Mouse (Mus musculus) embryonic facial prominence, embryonic 10.5 days (tissue): Measurements from ENCODE around the gene Necab3. TPM values are rescaled to one million over a fixed set of nuclear protein-coding genes. Genes with fewer than 3 reads are reported as not detected.

Source experiments
- DNase-seq: peaks from one replicate; pipeline ENCODE4 v3.0.0-alpha.2; 2017; ENCODE audit warnings: low spot score
- H3K27ac ChIP-seq: fragments of 300-500 bp; sonication (generic); replicated peaks from 2 replicates; pipeline ENCODE4 v1.5.1; 2016; ENCODE audit warnings: mild to moderate bottlenecking
- H3K27me3 ChIP-seq: fragments of 300-500 bp; sonication (generic); replicated peaks from 2 replicates; pipeline ENCODE4 v1.6.1; 2016; ENCODE audit warnings: low read depth, mild to moderate bottlenecking; ENCODE audit not compliant: poor library complexity, severe bottlenecking
- H3K36me3 ChIP-seq: fragments of 300-500 bp; sonication (generic); replicated peaks from 2 replicates; pipeline ENCODE4 v1.6.1; 2016; ENCODE audit warnings: mild to moderate bottlenecking, moderate library complexity
- H3K4me1 ChIP-seq: fragments of 300-500 bp; sonication (generic); 2 replicates; pipeline ENCODE4 v1.6.1; 2016
- H3K4me3 ChIP-seq: fragments of 300-500 bp; sonication (generic); 2 replicates; pipeline ENCODE4 v1.5.1; 2016; ENCODE audit warnings: mild to moderate bottlenecking, moderate library complexity
- H3K9me3 ChIP-seq: fragments of 300-500 bp; sonication (generic); 2 replicates; pipeline ENCODE4 v1.6.1; 2016; ENCODE audit warnings: mild to moderate bottlenecking
- WGBS: fragments of 180-500 bp; shearing (Covaris S2); methylation state at CpG from one replicate; pipeline ENCODE4 v1.1.7; 2016; 5-methylcytosine and 5-hydroxymethylcytosine counted together
- polyA plus RNA-seq: library from polyadenylated mRNA; unstranded; fragments of >200 nt; fragmentation: Nextera tagmentation; extraction: Ambion mirVana; gene quantifications from 2 replicates; pipeline ENCODE4 v1.2.1, GENCODE M21; 2016

Necab3 gene
- polyA plus RNA-seq, 1 experiment from 2014 or later: 3.2 TPM

DNA sequence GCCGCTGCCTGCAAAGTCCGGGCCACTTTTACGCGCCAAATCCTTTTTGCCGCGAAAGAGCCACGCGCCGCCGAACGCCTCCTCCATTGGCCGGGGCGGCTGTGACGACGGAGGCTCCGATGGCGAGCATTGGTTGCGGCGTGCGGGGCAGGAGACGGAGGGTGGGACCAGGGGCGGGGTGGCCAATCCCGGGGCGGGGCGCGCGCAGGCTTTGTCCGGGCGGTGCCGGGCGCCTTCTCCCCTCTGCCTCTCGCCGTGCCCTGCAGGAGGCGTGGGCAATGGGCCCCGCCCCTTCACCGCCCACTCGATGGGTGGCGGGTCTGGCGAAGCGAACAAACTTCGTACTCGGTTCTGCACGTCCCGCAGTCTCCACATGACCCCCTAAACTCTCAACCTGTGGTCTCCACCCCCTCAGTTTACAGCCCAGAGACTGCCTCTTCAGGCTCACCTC, 11.2 kb upstream of the Necab3 start, which contains the start of gene E2f1:
E2f1 (minus strand) TSS at position 57 of the 451 bp plus-strand sequence.
- no peaks in the 10 kb centered on the region for H3K9me3 ChIP-seq
- peak within 1 kb of the TSS; percentile 97 for H3K27ac ChIP-seq
- H3K36me3 ChIP-seq: 0 out of 2 replicates have a peak, but pooled peaks cover 4% of the 10 kb centered on the region
- H3K27me3 ChIP-seq: no peaks in the 10 kb centered on the region
- peak within 1 kb of the TSS; percentile 90 for H3K4me3 ChIP-seq
- peak; percentile 100 for DNase-seq
- under 1% methylated on average over 44 of the region's 44 CpGs for WGBS
- peaks cover 52% of the 10 kb centered on the region for H3K4me1 ChIP-seq

GRCm38 (mm10) chr2:154569071-154569748, 10.5 kb upstream of the Necab3 start:
- WGBS: under 1% methylated on average over 70 of the region's 70 CpGs
- peaks cover 50% of the 10 kb centered on the region for H3K4me1 ChIP-seq

GRCm38 (mm10) chr2:154568329-154569070, 9.8 kb upstream of the Necab3 start:
- Histone ChIP-seq H3K27me3 (no peaks in the 10 kb centered on the region), H3K9me3 (no peaks in the 10 kb centered on the region), H3K4me1 (peaks cover 50% of the 10 kb centered on the region), H3K4me3 (peak overlapping the region; percentile 90), H3K36me3 (peaks cover 17% of the 10 kb centered on the region), H3K27ac (peak overlapping the region; percentile 97)
- WGBS: 25% methylated on average over 10 of the region's 10 CpGs
- DNase-seq: peak; percentile 51

More at GRCm38 (mm10) chr2:154569071-154569748, 10.5 kb upstream of the Necab3 start:
- Histone ChIP-seq H3K9me3 (no peaks in the 10 kb centered on the region), H3K27me3 (no peaks in the 10 kb centered on the region), H3K4me3 (peak overlapping the region; percentile 90), H3K27ac (peak overlapping the region; percentile 97), H3K36me3 (peaks cover 10% of the 10 kb centered on the region)
- peak; percentile 83 for DNase-seq

DNA sequence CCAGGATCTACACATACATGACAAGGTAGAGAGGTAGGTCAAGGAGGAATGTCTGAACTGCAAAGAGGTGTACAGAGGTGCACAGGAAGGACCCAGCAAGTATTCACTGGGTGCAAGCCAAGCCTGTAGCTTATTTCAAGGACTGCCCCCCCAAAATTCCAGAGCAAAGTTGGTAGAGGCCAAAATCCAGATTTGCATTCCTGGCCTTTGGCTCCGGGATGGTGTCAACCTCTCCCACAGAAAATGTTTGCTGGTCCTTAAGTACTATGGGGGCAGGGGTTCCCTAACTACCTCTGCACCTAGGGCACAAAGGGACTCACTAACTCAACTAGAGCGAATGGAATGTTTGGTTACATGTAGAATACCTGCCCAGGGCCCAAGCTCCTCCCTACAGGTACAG, 9.1 kb upstream of the Necab3 start:
- Histone ChIP-seq H3K36me3 (peaks cover 24% of the 10 kb centered on the region), H3K27ac (peak overlapping the region; percentile 97; the same call in 1 of the 2 replicates), H3K4me3 (peak overlapping the region; percentile 90), H3K4me1 (peaks cover 50% of the 10 kb centered on the region), H3K27me3 (no peaks in the 10 kb centered on the region), H3K9me3 (no peaks in the 10 kb centered on the region)
- WGBS: 79% methylated on average over 2 of the region's 2 CpGs
- no peak for DNase-seq

- H3K4me1 ChIP-seq: peaks cover 50% of the 10 kb centered on the region
- H3K36me3 ChIP-seq: peaks cover 36% of the 10 kb centered on the region
- DNase-seq: no peak
- H3K9me3 ChIP-seq: no peaks in the 10 kb centered on the region
- no peak overlapping the region for H3K4me3 ChIP-seq
- 59% methylated on average over 8 of the region's 8 CpGs for WGBS
- no peak overlapping the region for H3K27ac ChIP-seq
- H3K27me3 ChIP-seq: no peaks in the 10 kb centered on the region
Observed at GRCm38 (mm10) chr2:154566641-154567040, 8.0 kb upstream of the Necab3 start.

DNA sequence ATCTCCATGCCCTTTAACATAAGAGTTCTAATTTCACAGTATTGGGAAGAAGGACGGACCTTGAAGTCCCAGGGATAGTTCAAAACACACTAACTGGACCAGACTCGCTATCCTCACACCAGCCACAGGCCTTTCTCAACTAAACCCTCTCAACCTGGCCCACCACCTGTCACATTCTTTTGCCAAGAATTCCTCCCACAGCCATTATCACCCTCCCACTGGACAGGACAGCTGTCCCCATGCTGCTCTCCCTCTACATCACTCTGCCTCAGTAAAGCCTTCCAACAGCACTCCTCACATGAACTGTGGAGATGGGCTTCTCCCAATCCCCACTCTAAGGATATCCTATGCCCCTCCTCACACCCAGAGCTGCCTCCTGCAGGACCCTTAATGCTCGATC, 6.9 kb upstream of the Necab3 start:
- H3K27me3 ChIP-seq: no peaks in the 10 kb centered on the region
- H3K4me3 ChIP-seq: no peak overlapping the region
- no peak overlapping the region for H3K27ac ChIP-seq
- no peak for DNase-seq
- WGBS: 80% methylated on average over 3 of the region's 3 CpGs
- H3K36me3 ChIP-seq: peaks cover 46% of the 10 kb centered on the region
- H3K4me1 ChIP-seq: peaks cover 44% of the 10 kb centered on the region
- no peaks in the 10 kb centered on the region for H3K9me3 ChIP-seq

GRCm38 (mm10) chr2:154563612-154564170, 5.0 kb upstream of the Necab3 start:
- Histone ChIP-seq H3K9me3 (no peaks in the 10 kb centered on the region), H3K4me3 (no peak overlapping the region), H3K36me3 (peaks cover 61% of the 10 kb centered on the region), H3K4me1 (peaks cover 48% of the 10 kb centered on the region), H3K27ac (no peak overlapping the region), H3K27me3 (no peaks in the 10 kb centered on the region)
- WGBS: 93% methylated on average over 22 of the region's 22 CpGs
- no peak for DNase-seq

GRCm38 (mm10) chr2:154557184-154557832, 1.4 kb downstream of the Necab3 start:
- DNase-seq: no peak
- H3K36me3 ChIP-seq: peaks cover 32% of the 10 kb centered on the region
- H3K27me3 ChIP-seq: peaks cover 16% of the 10 kb centered on the region
- H3K9me3 ChIP-seq: no peaks in the 10 kb centered on the region
- 52% methylated on average over 5 of the region's 5 CpGs for WGBS
- no peak overlapping the region for H3K4me3 ChIP-seq
- H3K4me1 ChIP-seq: peaks cover 42% of the 10 kb centered on the region
- 0 out of 2 replicates have a peak overlapping the region, but pooled peaks have one; percentile 41 for H3K27ac ChIP-seq

DNA sequence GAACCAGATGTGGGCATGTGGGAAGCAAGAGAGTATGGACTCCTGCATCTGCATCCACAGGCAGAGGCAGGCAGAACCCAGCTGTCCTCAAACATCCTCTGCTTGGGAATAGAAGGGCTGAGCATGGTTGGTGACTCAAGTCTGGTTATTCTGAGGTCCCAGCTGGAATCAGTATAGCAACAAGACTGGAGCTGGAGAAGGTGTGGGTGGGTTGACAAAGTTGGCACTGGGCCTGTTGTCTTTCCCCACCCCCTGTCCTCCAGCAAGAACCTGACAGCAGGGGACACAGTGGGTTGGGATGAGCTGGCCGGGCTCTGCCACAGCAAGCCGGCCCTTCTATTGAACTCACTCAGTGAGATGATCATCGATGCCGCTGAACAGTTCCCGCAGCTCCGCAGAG, 3.5 kb downstream of the Necab3 start:
- Histone ChIP-seq H3K4me3 (no peak overlapping the region), H3K27ac (no peak overlapping the region), H3K27me3 (peaks cover 37% of the 10 kb centered on the region), H3K36me3 (peaks cover 12% of the 10 kb centered on the region), H3K4me1 (peaks cover 49% of the 10 kb centered on the region), H3K9me3 (no peaks in the 10 kb centered on the region)
- DNase-seq: no peak
- 86% methylated on average over 6 of the region's 6 CpGs for WGBS

- Histone ChIP-seq H3K4me3 (peak overlapping the region; percentile 36), H3K4me1 (peaks cover 39% of the 10 kb centered on the region), H3K27ac (peak overlapping the region; percentile 26), H3K9me3 (no peaks in the 10 kb centered on the region), H3K36me3 (no peaks in the 10 kb centered on the region), H3K27me3 (peaks cover 57% of the 10 kb centered on the region)
- 25% methylated on average over 27 of the region's 27 CpGs for WGBS
- peak; percentile 68 for DNase-seq
Observed at GRCm38 (mm10) chr2:154552424-154552907, 6.2 kb downstream of the Necab3 start.

DNA sequence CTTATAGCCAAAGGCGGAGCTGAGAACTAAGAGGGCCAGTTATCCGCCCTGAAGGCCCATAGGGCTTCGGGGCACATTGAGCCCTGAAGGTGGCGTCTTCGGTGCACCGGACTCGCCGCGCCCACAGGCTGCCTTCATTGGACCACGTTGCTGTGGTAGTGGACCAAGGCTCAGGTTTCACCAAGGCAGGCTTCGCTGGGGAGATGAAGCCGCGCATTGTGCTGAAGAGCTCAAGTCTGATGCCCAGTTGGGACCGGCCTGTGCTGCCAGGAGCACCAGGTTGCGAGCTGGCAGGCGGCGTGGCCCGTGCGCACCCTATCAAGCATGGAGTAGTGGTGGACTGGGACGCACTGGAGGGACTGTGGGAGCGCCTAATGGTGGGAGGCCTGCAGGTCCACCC, 6.8 kb downstream of the Necab3 start:
- H3K27ac ChIP-seq: no peak overlapping the region; the same call in 1 of the 2 replicates
- peak; percentile 56 for DNase-seq
- no peaks in the 10 kb centered on the region for H3K9me3 ChIP-seq
- H3K36me3 ChIP-seq: no peaks in the 10 kb centered on the region
- peaks cover 54% of the 10 kb centered on the region for H3K27me3 ChIP-seq
- H3K4me1 ChIP-seq: peaks cover 33% of the 10 kb centered on the region
- WGBS: 27% methylated on average over 21 of the region's 21 CpGs
- peak overlapping the region; percentile 36 for H3K4me3 ChIP-seq

DNA sequence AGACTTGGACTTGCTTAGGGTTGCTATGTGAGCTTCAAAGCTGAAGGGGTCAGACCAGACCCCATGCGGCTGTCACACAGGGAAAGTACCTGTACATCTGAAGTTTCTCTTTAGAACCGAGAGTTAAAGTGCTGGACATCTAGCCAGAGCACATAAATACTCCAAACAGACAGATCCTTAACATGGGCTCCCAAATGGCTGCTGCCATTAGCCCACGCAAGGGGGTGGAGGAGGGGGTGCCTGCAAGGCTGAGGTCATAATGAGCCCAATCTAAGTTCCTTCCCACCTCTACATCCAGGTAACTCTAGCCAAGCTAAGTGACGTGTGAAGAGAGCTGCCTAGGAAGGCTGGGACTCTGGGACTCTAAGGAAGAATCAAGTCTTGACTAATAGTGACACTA, 7.2 kb downstream of the Necab3 start, which contains the start of gene Actl10:
Actl10 (plus strand) TSS at position 301 of the 400 bp plus-strand sequence.
- peaks cover 53% of the 10 kb centered on the region for H3K27me3 ChIP-seq
- H3K27ac ChIP-seq: peak within 1 kb of the TSS; percentile 26
- DNase-seq: no peak
- H3K9me3 ChIP-seq: no peaks in the 10 kb centered on the region
- WGBS: 77% methylated on average over 4 of the region's 4 CpGs
- H3K4me1 ChIP-seq: peaks cover 32% of the 10 kb centered on the region
- H3K36me3 ChIP-seq: no peaks in the 10 kb centered on the region
- H3K4me3 ChIP-seq: peak within 1 kb of the TSS; percentile 36
